Mouse (Mus musculus) CH12.LX (cell line): ENCODE results near the gene Camkk1. TPM values are rescaled to one million over a fixed set of nuclear protein-coding genes. Genes with fewer than 3 reads are reported as not detected.

Source experiments
- DNase-seq: peaks from one replicate; pipeline ENCODE4 v3.0.0-alpha.2; 2013; ENCODE audit errors: extremely low read depth
- H3K27ac ChIP-seq: 2 replicates; pipeline ENCODE4 v1.5.1; 2012; ENCODE audit warnings: low read depth, mild to moderate bottlenecking, control low read depth, moderate library complexity; ENCODE audit not compliant: insufficient read depth
- H3K27me3 ChIP-seq: replicated peaks from 2 replicates; pipeline ENCODE3; 2012; ENCODE audit warnings: inconsistent platforms
- H3K36me3 ChIP-seq, 2 experiments: replicated peaks in 1 of 2; 2 replicates each; pipeline versions ENCODE3 to v1.6.1; 2012; ENCODE audit warnings: inconsistent platforms in 1 of 2, low read length in 1 of 2, mild to moderate bottlenecking in 1 of 2, mixed read lengths in 1 of 2, moderate library complexity in 1 of 2; ENCODE audit not compliant: control insufficient read depth in 1 of 2, insufficient read depth in 1 of 2
- H3K4me1 ChIP-seq, 2 experiments: 2 replicates each; pipeline ENCODE4 v1.6.1; 2012; ENCODE audit warnings: inconsistent platforms in 1 of 2, moderate library complexity in 1 of 2; ENCODE audit not compliant: insufficient read depth in 2 of 2, control insufficient read depth in 1 of 2
- H3K4me2 ChIP-seq: 2 replicates; pipeline ENCODE4 v1.6.1; 2012; ENCODE audit warnings: low read depth, mild to moderate bottlenecking, control low read depth; ENCODE audit not compliant: poor library complexity, insufficient read depth, severe bottlenecking
- H3K4me3 ChIP-seq, 3 experiments: fragments of 150-350 bp in 1 of 3; sonication (generic) in 1 of 3; replicated peaks in 1 of 3; 2 replicates each; pipeline versions ENCODE3 to v1.5.1; 2011 to 2012; ENCODE audit warnings: low read depth in 2 of 3, low read length in 2 of 3, mild to moderate bottlenecking in 2 of 3, moderate library complexity in 2 of 3, control low read depth in 1 of 3, improper control_type of control experiment in 1 of 3, inconsistent platforms in 1 of 3, mixed read lengths in 1 of 3; ENCODE audit not compliant: poor library complexity in 1 of 3
- H3K79me2 ChIP-seq: replicated peaks from 2 replicates; pipeline ENCODE4 v1.6.1; 2012; ENCODE audit warnings: mild to moderate bottlenecking, moderate library complexity; ENCODE audit not compliant: control insufficient read depth, poor library complexity, insufficient read depth, severe bottlenecking; ENCODE audit errors: extremely low read depth
- H3K9ac ChIP-seq: 2 replicates; pipeline ENCODE4 v1.6.1; 2012; ENCODE audit warnings: low read depth, mild to moderate bottlenecking, control low read depth, moderate library complexity; ENCODE audit not compliant: insufficient read depth
- H3K9me3 ChIP-seq: replicated peaks from 2 replicates; pipeline ENCODE3; 2012; ENCODE audit warnings: low read length, inconsistent platforms, mixed read lengths
- BHLHE40 ChIP-seq: IDR thresholded peaks from 2 replicates; pipeline ENCODE4 v1.6.1; 2011; ENCODE audit warnings: mild to moderate bottlenecking, low read depth, low read length, improper control_type of control experiment
- CHD1 ChIP-seq: IDR thresholded peaks from 2 replicates; pipeline ENCODE4 v1.6.1; 2012; ENCODE audit warnings: low read depth, low read length, improper control_type of control experiment, inconsistent platforms
- CHD2 ChIP-seq: IDR thresholded peaks from 2 replicates; pipeline ENCODE4 v1.6.1; 2011; ENCODE audit warnings: low read length, improper control_type of control experiment
- EP300 ChIP-seq: IDR thresholded peaks from 2 replicates; pipeline ENCODE4 v1.6.1; 2011; ENCODE audit warnings: low read length, improper control_type of control experiment
- ETS1 ChIP-seq: conservative IDR thresholded peaks from 2 replicates; pipeline ENCODE4 v1.6.1; 2012; ENCODE audit warnings: low read depth, mild to moderate bottlenecking, inconsistent platforms, low read length, improper control_type of control experiment, moderate library complexity
- GABPA ChIP-seq: IDR thresholded peaks from 2 replicates; pipeline ENCODE4 v1.6.1; 2012; ENCODE audit warnings: low read depth, low read length, improper control_type of control experiment, inconsistent platforms; ENCODE audit not compliant: insufficient replicate concordance
- IRF4 ChIP-seq: IDR thresholded peaks from 2 replicates; pipeline ENCODE4 v1.6.1; 2014; ENCODE audit warnings: low read depth, mild to moderate bottlenecking, inconsistent platforms, low read length, improper control_type of control experiment
- JUND ChIP-seq: conservative IDR thresholded peaks from 2 replicates; pipeline ENCODE4 v1.6.1; 2011; ENCODE audit warnings: low read depth, low read length, improper control_type of control experiment
- KAT2A ChIP-seq: IDR thresholded peaks from 2 replicates; pipeline ENCODE4 v1.6.1; 2012; ENCODE audit warnings: low read length, improper control_type of control experiment, inconsistent platforms; ENCODE audit not compliant: insufficient replicate concordance
- MAFK ChIP-seq: IDR thresholded peaks from 2 replicates; pipeline ENCODE4 v1.6.1; 2011; ENCODE audit warnings: low read length, improper control_type of control experiment; ENCODE audit not compliant: insufficient replicate concordance
- MAX ChIP-seq: IDR thresholded peaks from 2 replicates; pipeline ENCODE4 v1.6.1; 2011; ENCODE audit warnings: low read length, improper control_type of control experiment
- MAZ ChIP-seq: IDR thresholded peaks from 2 replicates; pipeline ENCODE4 v1.6.1; 2012; ENCODE audit warnings: low read depth, mild to moderate bottlenecking, inconsistent platforms, low read length, improper control_type of control experiment, moderate library complexity
- MEF2A ChIP-seq: IDR thresholded peaks from 2 replicates; pipeline ENCODE4 v1.6.1; 2014; ENCODE audit warnings: low read depth, mild to moderate bottlenecking, inconsistent platforms, low read length, improper control_type of control experiment, borderline replicate concordance
- MXI1 ChIP-seq: IDR thresholded peaks from 2 replicates; pipeline ENCODE4 v1.6.1; 2011; ENCODE audit warnings: mild to moderate bottlenecking, low read depth, low read length, improper control_type of control experiment
- MYC ChIP-seq: IDR thresholded peaks from 2 replicates; pipeline ENCODE4 v1.6.1; 2011; ENCODE audit warnings: low read depth, mild to moderate bottlenecking, improper control_type of control experiment, low read length
- NRF1 ChIP-seq: IDR thresholded peaks from 2 replicates; pipeline ENCODE4 v1.6.1; 2014; ENCODE audit warnings: low read depth, mild to moderate bottlenecking, inconsistent platforms, low read length, improper control_type of control experiment, moderate library complexity
- PAX5 ChIP-seq: IDR thresholded peaks from 2 replicates; pipeline ENCODE4 v1.6.1; 2012; ENCODE audit warnings: low read length, inconsistent platforms, mixed read lengths
- POLR2A ChIP-seq: IDR thresholded peaks from 2 replicates; pipeline ENCODE4 v1.6.1; 2011; ENCODE audit warnings: low read depth, mild to moderate bottlenecking, improper control_type of control experiment, low read length
- POLR2AphosphoS2 ChIP-seq: IDR thresholded peaks from 2 replicates; pipeline ENCODE4 v1.6.1; 2011; ENCODE audit warnings: low read depth, low read length, improper control_type of control experiment
- RCOR1 ChIP-seq: conservative IDR thresholded peaks from 2 replicates; pipeline ENCODE4 v1.6.1; 2012; ENCODE audit warnings: low read depth, mild to moderate bottlenecking, inconsistent platforms, low read length, improper control_type of control experiment
- SIN3A ChIP-seq: IDR thresholded peaks from 2 replicates; pipeline ENCODE4 v1.6.1; 2012; ENCODE audit warnings: low read length, improper control_type of control experiment, inconsistent platforms
- SMC3 ChIP-seq: IDR thresholded peaks from 2 replicates; pipeline ENCODE4 v1.6.1; 2011; ENCODE audit warnings: low read depth, low read length, improper control_type of control experiment
- TBP ChIP-seq: conservative IDR thresholded peaks from 2 replicates; pipeline ENCODE4 v1.6.1; 2011; ENCODE audit warnings: low read depth, low read length, improper control_type of control experiment
- TCF12 ChIP-seq: IDR thresholded peaks from 2 replicates; pipeline ENCODE4 v1.6.1; 2014; ENCODE audit warnings: low read depth, mild to moderate bottlenecking, inconsistent platforms, low read length, improper control_type of control experiment
- UBTF ChIP-seq: IDR thresholded peaks from 2 replicates; pipeline ENCODE4 v1.6.1; 2012; ENCODE audit warnings: low read depth, mild to moderate bottlenecking, inconsistent platforms, low read length, improper control_type of control experiment, moderate library complexity
- USF1 ChIP-seq: IDR thresholded peaks from 2 replicates; pipeline ENCODE4 v1.6.1; 2014; ENCODE audit warnings: low read depth, mild to moderate bottlenecking, inconsistent platforms, low read length, improper control_type of control experiment
- USF2 ChIP-seq: conservative IDR thresholded peaks from 2 replicates; pipeline ENCODE4 v1.6.1; 2011; ENCODE audit warnings: low read depth, low read length, improper control_type of control experiment
- ZC3H11A ChIP-seq: IDR thresholded peaks from 2 replicates; pipeline ENCODE4 v1.6.1; 2012; ENCODE audit warnings: low read depth, mild to moderate bottlenecking, inconsistent platforms, low read length, improper control_type of control experiment
- ZKSCAN1 ChIP-seq: IDR thresholded peaks from 2 replicates; pipeline ENCODE4 v1.6.1; 2012; ENCODE audit warnings: low read depth, inconsistent platforms, low read length, improper control_type of control experiment, borderline replicate concordance
- ZMIZ1 ChIP-seq: IDR thresholded peaks from 2 replicates; pipeline ENCODE4 v1.6.1; 2012; ENCODE audit warnings: low read depth, mild to moderate bottlenecking, inconsistent platforms, low read length, improper control_type of control experiment
- ZNF384 ChIP-seq: IDR thresholded peaks from 2 replicates; pipeline ENCODE4 v1.6.1; 2012; ENCODE audit warnings: low read depth, low read length, improper control_type of control experiment, inconsistent platforms
- dilution Hi-C: fragments of 300-500 bp; cut with MboI; formaldehyde crosslinking; loops from 2 replicates; pipeline ENCODE4 v1.14.3; 2020; ENCODE audit warnings: low sequenced_read_pairs; ENCODE audit not compliant: extremely low pct_unique_long_range_greater_than_20kb, extremely low pct_ligation_motif_present
- in situ Hi-C: fragments of 300-500 bp; cut with MboI; formaldehyde crosslinking; loops from 3 replicates; pipeline ENCODE4 v1.14.3; 2019; ENCODE audit warnings: low sequenced_read_pairs, low pct_ligation_motif_present, low pct_unique_long_range_greater_than_20kb, mixed read lengths
- polyA plus RNA-seq: library from polyadenylated mRNA; unstranded; fragments of >175 nt; gene quantifications from 2 replicates; pipeline ENCODE4 v1.2.1, GENCODE M21; 2012; ENCODE audit warnings: low read depth; ENCODE audit not compliant: insufficient read length
- total RNA-seq, 2 experiments: library from RNA; depleted of rRNA; stranded (reverse); fragments of 300-350 nt in 1 of 2; fragments of >200 nt in 1 of 2; gene quantifications; 2 replicates each; pipeline ENCODE4 v1.2.3; 2012 to 2014

Camkk1 gene
- total and polyA plus RNA-seq, 3 experiments: 5.0 to 9.1 (median 5.1) TPM

- Histone ChIP-seq H3K36me3 (peaks cover 46 to 75% of the 10 kb centered on the region in 2 experiments), H3K27ac (no peak overlapping the region), H3K4me1 (peaks cover 4 to 27% of the 10 kb centered on the region in 2 experiments), H3K9me3 (no peaks in the 10 kb centered on the region), H3K9ac (no peak overlapping the region), H3K27me3 (no peaks in the 10 kb centered on the region), H3K4me2 (no peak overlapping the region), H3K4me3 (no peak overlapping the region), H3K79me2 (peaks cover 22% of the 10 kb centered on the region)
- dilution Hi-C loops: no loop called here
- no peak for DNase-seq
- in situ Hi-C loops: no loop called here
- TF ChIP-seq POLR2AphosphoS2 (no peak), NRF1 (no peak), MXI1 (no peak), KAT2A (no peak), GABPA (no peak), IRF4 (no peak), ZKSCAN1 (no peak), PAX5 (no peak), MAX (no peak), MYC (no peak), CHD2 (no peak), JUND (no peak), UBTF (no peak), TCF12 (no peak), CHD1 (no peak), BHLHE40 (no peak), TBP (no peak), EP300 (no peak), ZNF384 (no peak)
Measured at GRCm38 (mm10) chr11:73052795-73053194, 34.0 kb downstream of the Camkk1 start.

- dilution Hi-C loops: no loop called here
- Histone ChIP-seq H3K27me3 (no peaks in the 10 kb centered on the region), H3K9me3 (no peaks in the 10 kb centered on the region), H3K9ac (no peak overlapping the region), H3K4me1 (peaks cover 0 to 5% of the 10 kb centered on the region in 2 experiments; a peak in 2 of 4 replicates), H3K4me3 (no peak overlapping the region), H3K36me3 (peaks cover 51 to 84% of the 10 kb centered on the region in 2 experiments), H3K27ac (no peak overlapping the region), H3K79me2 (no peaks in the 10 kb centered on the region), H3K4me2 (no peak overlapping the region)
- in situ Hi-C loops: no loop called here
- no peak for TF ChIP-seq MXI1
- TF ChIP-seq SMC3: no peak
- TF ChIP-seq ZMIZ1: no peak
- TF ChIP-seq USF2: no peak
- no peak for TF ChIP-seq CHD2
- no peak for TF ChIP-seq ZC3H11A
- no peak for TF ChIP-seq POLR2A
- no peak for TF ChIP-seq EP300
- no peak for TF ChIP-seq RCOR1
- no peak for TF ChIP-seq SIN3A
- no peak for TF ChIP-seq ETS1
- TF ChIP-seq USF1: no peak
- no peak for TF ChIP-seq NRF1
- no peak for TF ChIP-seq MEF2A
- TF ChIP-seq MAZ: no peak
- TF ChIP-seq MAFK: no peak
- TF ChIP-seq TCF12: no peak
- no peak for DNase-seq
Measured at GRCm38 (mm10) chr11:73057701-73058100, 38.9 kb downstream of the Camkk1 start.
